Mouse (Mus musculus) lung, postnatal 0 days (tissue): Measurements from ENCODE around the gene Gm6268.

ENCODE experiments used
- CTCF ChIP-seq: IDR thresholded peaks from 2 replicates; pipeline ENCODE4 v1.5.1; 2016; ENCODE audit warnings: antibody characterized with exemption, mild to moderate bottlenecking
- EP300 ChIP-seq: IDR thresholded peaks from 2 replicates; pipeline ENCODE4 v1.6.1; 2016; ENCODE audit warnings: antibody characterized with exemption, mild to moderate bottlenecking, control low read depth

GRCm38 (mm10) chrX:36352446-36352845 lies 48.6 kb upstream of the Gm6268 start:
- TF ChIP-seq CTCF: peak; percentile 47
- TF ChIP-seq EP300: no peak
